Mouse (Mus musculus): ENCODE measurements around the gene Pum2. TPM values are rescaled to one million over a fixed set of nuclear protein-coding genes. Genes with fewer than 3 reads are reported as not detected.

The Pum2 gene
- polyA plus RNA-seq (2012; rRNA removed; ENCODE audit: low replicate concordance): 10.0 and 16.5 TPM in 2 replicates

GRCm38 (mm10) chr12:8673974-8674306 lies at the start of gene Pum2:
TSS of gene Pum2 (plus strand) at chr12:8674134.

GRCm38 (mm10) chr12:8770946-8771843 lies 97.3 kb downstream of the Pum2 start, which contains the start of gene Sdc1:
TSS of gene Sdc1 (plus strand) at chr12:8771323.

Other genes with a start within 250 kb of the Pum2 start
- gene Rhob, start 174.1 kb upstream of the Pum2 start, polyA plus RNA-seq (2012; rRNA removed; ENCODE audit: low replicate concordance): 71.5 and 248 TPM in 2 replicates
- 39.7 and 185 TPM in 2 replicates for gene Slc7a15, start 75.1 kb upstream of the Pum2 start, polyA plus RNA-seq (2012; rRNA removed; ENCODE audit: low replicate concordance)
- 49.1 and 106 TPM in 2 replicates for gene Sdc1, start 97.2 kb downstream of the Pum2 start, polyA plus RNA-seq (2012; rRNA removed; ENCODE audit: low replicate concordance)
- gene Laptm4a, start 247.5 kb downstream of the Pum2 start, polyA plus RNA-seq (2012; rRNA removed; ENCODE audit: low replicate concordance): 59.4 and 84.2 TPM in 2 replicates

Measured in duodenum, adult 2 months (tissue).